Mouse (Mus musculus): ENCODE data around the gene Zdhhc14. TPM values are rescaled to one million over a fixed set of nuclear protein-coding genes. Genes with fewer than 3 reads are reported as not detected.

The Zdhhc14 gene
- polyA plus RNA-seq, 1 experiment from 2014 or later, result 9.2 TPM

DNA sequence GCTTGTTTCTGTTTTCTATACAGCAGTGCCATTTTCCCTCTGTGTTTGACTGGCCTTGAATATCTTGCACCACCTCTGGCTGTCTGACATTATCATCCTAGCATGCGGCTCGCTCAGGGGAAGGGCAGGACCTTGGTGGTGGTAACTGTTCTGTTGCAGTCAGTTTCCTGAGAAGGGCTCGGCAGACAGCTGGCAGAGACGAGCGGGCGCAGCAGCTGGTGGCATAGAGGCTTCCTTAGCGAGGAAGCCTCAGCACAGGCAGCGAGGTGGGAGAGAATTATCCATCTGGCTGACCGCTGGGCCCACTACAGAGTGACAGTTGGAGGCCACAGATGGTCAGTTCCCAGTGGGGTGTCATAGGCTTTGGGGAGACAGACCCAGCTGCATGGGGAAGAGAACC, 18.2 kb downstream of the Zdhhc14 start:
- no peak overlapping the region for H3K9ac ChIP-seq (replicated peaks; ENCODE audit: low read length)
- H3K4me1 ChIP-seq (ENCODE audit: control insufficient read depth, insufficient read depth, low read length), result no peaks in the 10 kb centered on the region
- H3K4me3 ChIP-seq (replicated peaks; ENCODE audit: low read depth, low read length), result no peak overlapping the region
- H3K9me3 ChIP-seq (ENCODE audit: control insufficient read depth, low read length), result no peaks in the 10 kb centered on the region
- DNase-seq (no peak), ATAC-seq (ENCODE audit: low FRiP score, low TSS enrichment) (no peak)
- no peaks in the 10 kb centered on the region for H3K27me3 ChIP-seq (ENCODE audit: control insufficient read depth, insufficient read depth, low read length)
- H3K36me3 ChIP-seq (ENCODE audit: control insufficient read depth, insufficient read depth, low read length), result no peaks in the 10 kb centered on the region
- no peak overlapping the region for H3K27ac ChIP-seq (replicated peaks; ENCODE audit: low read depth, low read length)
- no peak overlapping the region for H3K4me2 ChIP-seq (ENCODE audit: low read length)
- WGBS, result 89% methylated on average over 9 of the region's 9 CpGs

DNA sequence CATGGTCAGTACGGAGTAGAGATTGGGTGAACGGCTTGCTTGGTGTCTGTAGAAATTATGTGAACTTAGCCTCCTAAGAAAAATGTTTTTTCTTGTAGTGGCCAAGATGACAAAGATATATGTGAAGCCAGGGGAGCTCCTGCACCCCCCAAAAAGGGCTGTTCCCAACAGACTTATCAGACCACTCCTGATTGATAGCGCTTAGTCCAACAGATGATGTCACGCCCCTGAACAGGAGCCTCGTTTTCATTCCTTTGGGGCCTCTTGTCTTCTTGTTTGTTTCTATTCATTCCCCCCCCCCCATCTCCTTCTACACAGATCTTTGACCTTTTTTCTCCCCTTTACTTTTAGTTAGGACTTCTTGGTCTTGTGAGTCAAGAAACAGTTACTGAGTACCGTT, 19.4 kb downstream of the Zdhhc14 start:
- no peak overlapping the region for H3K4me3 ChIP-seq (replicated peaks; ENCODE audit: low read depth, low read length)
- H3K9ac ChIP-seq (replicated peaks; ENCODE audit: low read length), result no peak overlapping the region
- no peaks in the 10 kb centered on the region for H3K4me1 ChIP-seq (ENCODE audit: control insufficient read depth, insufficient read depth, low read length)
- H3K4me2 ChIP-seq (ENCODE audit: low read length), result no peak overlapping the region
- no peak overlapping the region for H3K27ac ChIP-seq (replicated peaks; ENCODE audit: low read depth, low read length)
- H3K36me3 ChIP-seq (ENCODE audit: control insufficient read depth, insufficient read depth, low read length), result no peaks in the 10 kb centered on the region
- H3K27me3 ChIP-seq (ENCODE audit: control insufficient read depth, insufficient read depth, low read length), result no peaks in the 10 kb centered on the region
- no peaks in the 10 kb centered on the region for H3K9me3 ChIP-seq (ENCODE audit: control insufficient read depth, low read length)
- WGBS, result 88% methylated on average over 6 of the region's 6 CpGs
- DNase-seq (no peak), ATAC-seq (ENCODE audit: low FRiP score, low TSS enrichment) (no peak)

DNA sequence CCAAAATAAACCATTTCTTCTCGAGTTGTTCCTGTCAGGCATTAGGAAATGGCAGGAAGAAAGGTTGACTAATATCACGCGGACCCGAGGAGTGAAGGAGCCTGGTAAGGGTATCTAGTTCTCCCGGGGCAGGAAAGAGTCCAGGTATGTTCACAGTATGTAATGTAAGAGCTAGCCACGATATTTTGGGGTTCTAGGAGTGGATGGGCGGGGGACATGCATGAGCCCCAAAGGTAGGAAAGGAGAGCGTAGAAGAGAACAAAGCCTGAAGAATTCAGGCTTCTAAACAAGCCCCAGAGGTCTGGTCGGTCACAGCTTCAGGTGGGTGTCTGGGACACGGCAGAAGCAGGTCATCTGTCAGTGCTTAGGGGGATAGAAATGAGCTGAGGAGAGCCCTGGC, 27.1 kb downstream of the Zdhhc14 start:
- H3K27me3 ChIP-seq (ENCODE audit: control insufficient read depth, insufficient read depth, low read length), result no peaks in the 10 kb centered on the region
- no peak for ATAC-seq (ENCODE audit: low FRiP score, low TSS enrichment)
- H3K9me3 ChIP-seq (ENCODE audit: control insufficient read depth, low read length), result 0 out of 2 replicates have a peak, but pooled peaks cover 3% of the 10 kb centered on the region
- H3K9ac ChIP-seq (replicated peaks; ENCODE audit: low read length), result no peak overlapping the region
- no peaks in the 10 kb centered on the region for H3K4me1 ChIP-seq (ENCODE audit: control insufficient read depth, insufficient read depth, low read length)
- no peak overlapping the region for H3K4me2 ChIP-seq (ENCODE audit: low read length)
- H3K4me3 ChIP-seq (replicated peaks; ENCODE audit: low read depth, low read length), result no peak overlapping the region
- no peak overlapping the region for H3K27ac ChIP-seq (replicated peaks; ENCODE audit: low read depth, low read length)
- no peak for DNase-seq
- 87% methylated on average over 10 of the region's 10 CpGs for WGBS
- H3K36me3 ChIP-seq (ENCODE audit: control insufficient read depth, insufficient read depth, low read length), result no peaks in the 10 kb centered on the region

DNA sequence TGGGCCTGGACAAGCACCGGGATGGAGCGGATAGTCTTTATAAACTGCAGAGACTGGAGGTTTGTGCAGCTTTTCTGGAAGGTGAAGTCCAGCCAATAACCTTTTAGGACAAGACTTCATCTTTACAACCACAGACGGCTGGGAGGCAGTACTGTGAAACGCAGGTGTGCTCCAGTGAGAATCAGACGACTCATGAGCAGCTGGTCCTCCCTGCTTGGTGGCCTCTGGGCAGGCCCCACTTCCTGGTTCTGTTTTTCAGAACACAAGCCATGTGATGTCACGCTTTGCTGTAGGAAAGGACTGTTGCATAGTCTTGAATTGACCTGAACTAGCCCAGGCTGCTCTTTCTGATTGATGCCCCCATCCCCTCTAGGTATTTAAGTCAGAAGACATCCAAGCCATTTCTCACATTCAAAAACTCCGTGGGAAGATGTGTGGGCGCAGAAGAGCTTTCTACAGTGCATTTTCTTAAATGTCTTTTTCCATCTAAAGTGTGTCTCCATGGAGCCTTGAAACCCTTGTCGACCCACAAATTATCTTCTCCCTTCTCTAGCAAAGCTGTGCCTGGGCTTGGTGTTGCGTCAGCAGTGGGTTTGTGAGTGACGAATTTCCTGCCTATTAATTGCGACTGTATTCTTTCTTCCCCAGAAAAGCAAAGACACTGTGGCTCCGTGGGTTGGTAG, 27.7 kb downstream of the Zdhhc14 start:
- Histone ChIP-seq H3K9me3 (ENCODE audit: control insufficient read depth, low read length) (0 out of 2 replicates have a peak, but pooled peaks cover 3% of the 10 kb centered on the region), H3K4me1 (ENCODE audit: control insufficient read depth, insufficient read depth, low read length) (no peaks in the 10 kb centered on the region), H3K27ac (replicated peaks; ENCODE audit: low read depth, low read length) (no peak overlapping the region), H3K9ac (replicated peaks; ENCODE audit: low read length) (no peak overlapping the region), H3K4me3 (replicated peaks; ENCODE audit: low read depth, low read length) (no peak overlapping the region), H3K27me3 (ENCODE audit: control insufficient read depth, insufficient read depth, low read length) (no peaks in the 10 kb centered on the region), H3K36me3 (ENCODE audit: control insufficient read depth, insufficient read depth, low read length) (no peaks in the 10 kb centered on the region), H3K4me2 (ENCODE audit: low read length) (no peak overlapping the region)
- no peak for DNase-seq
- WGBS, result 93% methylated on average over 13 of the region's 13 CpGs
- ATAC-seq (ENCODE audit: low FRiP score, low TSS enrichment), result no peak

DNA sequence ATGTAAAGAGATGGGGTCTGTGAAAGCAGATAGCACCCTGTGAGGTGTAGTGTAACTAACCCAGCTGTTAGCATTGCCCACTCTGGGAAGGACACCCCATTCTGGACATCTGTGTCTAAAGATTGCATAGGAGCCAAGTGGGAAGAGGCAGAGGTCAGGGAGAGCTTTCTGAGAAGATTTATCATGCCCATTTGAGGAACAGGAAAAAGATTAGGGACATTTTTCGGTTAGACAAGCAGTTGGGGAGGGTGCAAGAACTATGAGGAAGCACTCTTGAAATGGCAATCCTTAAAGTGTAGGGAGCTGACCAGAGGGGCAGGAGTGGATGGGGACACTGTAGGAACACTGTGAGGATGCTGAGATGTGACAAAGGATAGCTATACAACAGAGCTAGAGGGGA, 29.2 kb downstream of the Zdhhc14 start:
- no peak overlapping the region for H3K9ac ChIP-seq (replicated peaks; ENCODE audit: low read length)
- WGBS, result 86% methylated on average over 1 of the region's 1 CpGs
- H3K4me3 ChIP-seq (replicated peaks; ENCODE audit: low read depth, low read length), result no peak overlapping the region
- H3K27me3 ChIP-seq (ENCODE audit: control insufficient read depth, insufficient read depth, low read length), result no peaks in the 10 kb centered on the region
- H3K4me1 ChIP-seq (ENCODE audit: control insufficient read depth, insufficient read depth, low read length), result no peaks in the 10 kb centered on the region
- H3K4me2 ChIP-seq (ENCODE audit: low read length), result no peak overlapping the region
- no peak overlapping the region for H3K27ac ChIP-seq (replicated peaks; ENCODE audit: low read depth, low read length)
- no peaks in the 10 kb centered on the region for H3K36me3 ChIP-seq (ENCODE audit: control insufficient read depth, insufficient read depth, low read length)
- H3K9me3 ChIP-seq (ENCODE audit: control insufficient read depth, low read length), result 0 out of 2 replicates have a peak, but pooled peaks cover 3% of the 10 kb centered on the region
- no peak for DNase-seq
- ATAC-seq (ENCODE audit: low FRiP score, low TSS enrichment), result no peak

DNA sequence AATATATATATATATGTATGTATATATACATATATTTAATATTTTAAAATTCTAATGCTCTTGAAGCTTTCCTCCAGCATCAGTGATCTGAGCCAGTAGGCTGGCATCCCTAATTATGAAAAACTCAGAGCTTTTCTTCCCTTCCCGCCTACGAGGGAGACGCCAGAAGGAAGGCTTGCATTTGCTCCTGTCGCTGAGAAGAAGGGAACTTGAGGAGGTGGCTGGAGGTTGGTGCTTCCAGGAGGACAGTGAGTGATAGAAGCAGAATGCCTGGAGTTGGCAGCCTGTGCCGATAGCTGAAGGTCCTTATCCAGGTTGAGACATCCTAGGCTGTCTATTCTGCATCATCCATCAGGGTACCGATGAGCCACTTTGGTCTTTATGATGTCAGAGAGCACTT, 37.2 kb downstream of the Zdhhc14 start:
- no peak overlapping the region for H3K9ac ChIP-seq (replicated peaks; ENCODE audit: low read length)
- H3K27me3 ChIP-seq (ENCODE audit: control insufficient read depth, insufficient read depth, low read length), result no peaks in the 10 kb centered on the region
- whole genome bisulfite sequencing, result 90% methylated on average over 6 of the region's 6 CpGs
- DNase-seq (no peak), ATAC-seq (ENCODE audit: low FRiP score, low TSS enrichment) (no peak)
- H3K9me3 ChIP-seq (ENCODE audit: control insufficient read depth, low read length), result no peaks in the 10 kb centered on the region
- no peak overlapping the region for H3K4me2 ChIP-seq (ENCODE audit: low read length)
- no peaks in the 10 kb centered on the region for H3K36me3 ChIP-seq (ENCODE audit: control insufficient read depth, insufficient read depth, low read length)
- H3K4me1 ChIP-seq (ENCODE audit: control insufficient read depth, insufficient read depth, low read length), result no peaks in the 10 kb centered on the region
- H3K27ac ChIP-seq (replicated peaks; ENCODE audit: low read depth, low read length), result no peak overlapping the region
- no peak overlapping the region for H3K4me3 ChIP-seq (replicated peaks; ENCODE audit: low read depth, low read length)

DNA sequence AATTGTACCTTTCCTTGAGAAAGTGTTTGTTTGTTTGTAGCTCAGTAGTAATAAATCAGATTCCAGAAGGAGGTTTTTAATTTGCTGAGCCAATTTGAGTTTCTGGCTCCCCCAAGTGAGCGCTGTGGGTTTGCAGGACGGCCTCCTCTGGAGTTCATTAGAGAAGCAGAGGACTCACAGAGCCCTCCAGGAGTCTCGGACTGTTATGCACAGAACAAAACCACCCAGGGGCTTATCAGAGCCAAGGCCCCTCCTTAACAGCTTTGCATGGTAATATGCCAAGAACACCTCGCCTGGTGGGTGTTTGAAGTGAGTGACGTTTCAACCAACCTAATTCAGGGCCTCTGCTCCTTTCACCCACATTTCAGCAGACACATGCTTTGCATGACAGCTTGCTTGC, 40.5 kb downstream of the Zdhhc14 start:
- Histone ChIP-seq H3K4me3 (replicated peaks; ENCODE audit: low read depth, low read length) (no peak overlapping the region), H3K4me2 (ENCODE audit: low read length) (no peak overlapping the region), H3K27ac (replicated peaks; ENCODE audit: low read depth, low read length) (no peak overlapping the region), H3K9me3 (ENCODE audit: control insufficient read depth, low read length) (no peaks in the 10 kb centered on the region), H3K36me3 (ENCODE audit: control insufficient read depth, insufficient read depth, low read length) (no peaks in the 10 kb centered on the region), H3K27me3 (ENCODE audit: control insufficient read depth, insufficient read depth, low read length) (no peaks in the 10 kb centered on the region), H3K9ac (replicated peaks; ENCODE audit: low read length) (no peak overlapping the region), H3K4me1 (ENCODE audit: control insufficient read depth, insufficient read depth, low read length) (no peaks in the 10 kb centered on the region)
- WGBS, result 33% methylated on average over 5 of the region's 5 CpGs
- DNase-seq (no peak), ATAC-seq (ENCODE audit: low FRiP score, low TSS enrichment) (no peak)

DNA sequence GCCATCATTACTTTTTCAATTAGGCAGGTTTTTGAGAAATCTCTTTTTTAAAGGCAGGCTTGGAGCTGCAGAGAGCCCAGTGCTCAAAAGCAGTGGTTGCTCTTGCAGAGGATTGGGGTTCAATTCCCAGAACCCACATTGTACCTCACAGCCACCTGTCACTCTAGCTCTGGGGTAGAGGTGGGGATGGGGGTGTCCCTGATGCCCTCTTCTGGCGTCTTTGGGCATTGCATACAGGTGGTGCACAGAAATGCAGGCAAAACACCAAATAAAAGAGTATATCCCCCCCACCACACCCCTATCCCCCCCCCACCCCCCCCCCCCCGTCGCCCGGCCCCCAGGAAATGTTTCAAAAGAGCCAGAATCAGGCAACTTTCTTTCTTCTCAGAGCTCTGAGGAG, 43.0 kb downstream of the Zdhhc14 start:
- Histone ChIP-seq H3K4me3 (replicated peaks; ENCODE audit: low read depth, low read length) (no peak overlapping the region), H3K9me3 (ENCODE audit: control insufficient read depth, low read length) (no peaks in the 10 kb centered on the region), H3K27ac (replicated peaks; ENCODE audit: low read depth, low read length) (no peak overlapping the region), H3K36me3 (ENCODE audit: control insufficient read depth, insufficient read depth, low read length) (no peaks in the 10 kb centered on the region), H3K27me3 (ENCODE audit: control insufficient read depth, insufficient read depth, low read length) (no peaks in the 10 kb centered on the region), H3K4me1 (ENCODE audit: control insufficient read depth, insufficient read depth, low read length) (no peaks in the 10 kb centered on the region), H3K9ac (replicated peaks; ENCODE audit: low read length) (no peak overlapping the region), H3K4me2 (ENCODE audit: low read length) (no peak overlapping the region)
- 49% methylated on average over 4 of the region's 4 CpGs for whole genome bisulfite sequencing
- ATAC-seq (ENCODE audit: low FRiP score, low TSS enrichment), result no peak
- no peak for DNase-seq

DNA sequence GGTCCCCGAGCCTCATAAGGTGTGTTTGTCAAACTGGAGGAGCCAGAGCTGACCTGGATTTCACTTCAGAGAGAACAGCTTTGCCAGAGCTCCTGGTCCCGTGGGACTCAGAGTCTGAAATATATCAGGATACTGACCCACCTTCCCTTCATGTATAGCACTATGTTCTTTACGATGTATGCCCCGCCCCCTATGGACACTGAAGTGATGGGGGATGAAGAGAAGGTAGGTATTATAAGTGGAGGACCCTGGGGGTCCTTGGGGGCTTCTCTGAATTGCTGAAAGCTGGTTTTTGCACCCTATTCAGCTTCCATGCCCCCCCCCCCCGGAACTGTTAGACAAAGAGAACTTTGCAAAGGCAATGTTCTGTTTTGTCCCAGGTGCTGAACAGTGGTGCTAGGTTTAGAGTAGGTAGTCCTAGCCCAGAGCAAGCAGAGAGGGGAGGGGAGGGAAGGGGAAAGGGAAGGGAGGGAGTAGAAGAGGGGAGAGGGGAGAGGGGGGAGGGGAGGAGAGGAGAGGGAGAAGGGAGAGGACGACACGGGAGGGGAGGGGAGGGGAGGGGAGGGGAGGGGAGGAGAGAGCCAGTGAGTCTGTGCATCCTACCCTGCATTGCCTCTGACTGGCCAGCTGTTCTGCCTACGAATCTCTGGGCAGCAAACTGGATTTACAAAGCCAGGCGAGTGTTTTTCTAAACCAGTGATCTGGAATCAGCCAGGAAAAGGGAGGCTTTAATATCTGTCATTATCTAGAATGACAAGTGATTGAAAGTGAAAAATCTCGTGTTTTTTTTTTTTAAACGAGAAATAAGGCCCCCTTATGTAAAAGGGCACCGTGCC, 44.1 kb downstream of the Zdhhc14 start:
- 60% methylated on average over 12 of the region's 12 CpGs for WGBS
- ATAC-seq (ENCODE audit: low FRiP score, low TSS enrichment) (no peak; the same call in 1 of the 2 replicates), DNase-seq (peak; percentile 14)
- Histone ChIP-seq H3K4me2 (ENCODE audit: low read length) (no peak overlapping the region), H3K4me1 (ENCODE audit: control insufficient read depth, insufficient read depth, low read length) (no peaks in the 10 kb centered on the region), H3K27ac (replicated peaks; ENCODE audit: low read depth, low read length) (0 out of 2 replicates have a peak overlapping the region, but pooled peaks have one; percentile 38), H3K9ac (replicated peaks; ENCODE audit: low read length) (no peak overlapping the region), H3K36me3 (ENCODE audit: control insufficient read depth, insufficient read depth, low read length) (no peaks in the 10 kb centered on the region), H3K27me3 (ENCODE audit: control insufficient read depth, insufficient read depth, low read length) (no peaks in the 10 kb centered on the region), H3K4me3 (replicated peaks; ENCODE audit: low read depth, low read length) (no peak overlapping the region), H3K9me3 (ENCODE audit: control insufficient read depth, low read length) (no peaks in the 10 kb centered on the region)

Data from midbrain, embryonic 14.5 days (tissue).